Comparison of ENCODE assay signal across 8 mouse cellular contexts in genomic region chr6:51168775-51169695, GRCm38 (mm10).
A peak's percentile ranks its signal among the peaks of the same experiment; 100 is the strongest.
DNase-seq lines count a peak whose midpoint lies in the region; ATAC-seq and TF ChIP-seq lines count a peak whose summit lies in the region.

No protein-coding gene starts in this region.

- ATAC-seq in kidney, embryonic 15.5 days (replicated peaks; ENCODE audit: low FRiP score): peak; percentile 37; the same call in 1 of the 2 replicates
- ATAC-seq in megakaryocyte, adult 5-6 weeks (ENCODE audit: poor library complexity, severe bottlenecking): peak; percentile 22; the same call in 1 of the 2 replicates

- WGBS in kidney, embryonic 15.5 days: 10% methylated on average over 38 of the region's 38 CpGs

- no peaks in the 10 kb centered on the region for H3K9me3 ChIP-seq in kidney, embryonic 15.5 days (replicated peaks)

- no peaks in the 10 kb centered on the region for H3K27me3 ChIP-seq in C2C12 (ENCODE audit: control insufficient read depth, insufficient read depth, insufficient read length)
- no peaks in the 10 kb centered on the region for H3K27me3 ChIP-seq in kidney, embryonic 15.5 days
- peaks cover 2% of the 10 kb centered on the region for H3K27me3 ChIP-seq in testis, adult 2 months (ENCODE audit: control insufficient read depth, insufficient read depth, low read length)

- no peak for TF ChIP-seq POLR2A in testis, adult 2 months (IDR thresholded peaks at IDR 0.05; ENCODE audit: control insufficient read depth, low read depth, low read length)

- H3K4me1 ChIP-seq in kidney, embryonic 15.5 days: peaks cover 51% of the 10 kb centered on the region
- H3K4me1 ChIP-seq in testis, adult 2 months (ENCODE audit: control insufficient read depth, insufficient read depth, low read length): peaks cover 11% of the 10 kb centered on the region

- H3K79me3 ChIP-seq in C2C12 (ENCODE audit: low read depth): no peaks in the 10 kb centered on the region

- H3K27ac ChIP-seq in kidney, embryonic 15.5 days: peak overlapping the region; percentile 92
- H3K27ac ChIP-seq in testis, adult 2 months (ENCODE audit: control insufficient read depth, insufficient read depth, low read depth, low read length): no peak overlapping the region

- peak; percentile 57 for DNase-seq in ZHBTc4 (ENCODE audit: low read depth, low spot score)
- peak; percentile 38 to 59 for DNase-seq in gastrocnemius, postnatal 4 days (ENCODE audit: low spot score in 2 of 2)
- DNase-seq in frontal cortex, postnatal 14 days (ENCODE audit: low spot score in 2 of 2): no peak
- no peak for DNase-seq in cerebellum, adult 11-12 months

- H3K9ac ChIP-seq in kidney, embryonic 15.5 days: peak overlapping the region; percentile 57

- H3K79me2 ChIP-seq in C2C12 (ENCODE audit: control insufficient read depth, insufficient read depth): no peaks in the 10 kb centered on the region

- peak overlapping the region; percentile 12 for H3K4me3 ChIP-seq in C2C12 (ENCODE audit: insufficient read depth, poor library complexity, severe bottlenecking)
- peak overlapping the region; percentile 39 for H3K4me3 ChIP-seq in kidney, embryonic 15.5 days (replicated peaks)
- peak overlapping the region; percentile 7; the same call in 1 of the 2 replicates for H3K4me3 ChIP-seq in testis, adult 2 months (ENCODE audit: control insufficient read depth, low read depth, low read length)

- H3ac ChIP-seq in C2C12 (ENCODE audit: control insufficient read depth, insufficient read length, low read depth): peak overlapping the region; percentile 54

- no peaks in the 10 kb centered on the region for H3K36me3 ChIP-seq in C2C12 (ENCODE audit: control insufficient read depth, insufficient read depth)
- no peaks in the 10 kb centered on the region for H3K36me3 ChIP-seq in kidney, embryonic 15.5 days
- H3K36me3 ChIP-seq in testis, adult 2 months (ENCODE audit: control insufficient read depth, insufficient read depth, low read length): no peaks in the 10 kb centered on the region

- no peak for TF ChIP-seq CTCF in C2C12 (IDR thresholded peaks at IDR 0.05; ENCODE audit: control insufficient read depth, insufficient read depth, insufficient read length)
- no peak for TF ChIP-seq CTCF in testis, adult 2 months (IDR thresholded peaks at IDR 0.05; ENCODE audit: control insufficient read depth, insufficient read depth, insufficient replicate concordance, low read depth, low read length)

- H3K4me2 ChIP-seq in kidney, embryonic 15.5 days: peak overlapping the region; percentile 71

TF ChIP-seq in C2C12, 6 proteins besides CTCF, POLR2A, EP300 and RAD21:
- no peak for TF ChIP-seq CEBPB (IDR thresholded peaks at IDR 0.05; ENCODE audit: low read depth)
- no peak for TF ChIP-seq MYOD1 (IDR thresholded peaks at IDR 0.05; ENCODE audit: control insufficient read depth, insufficient read length, low read depth)
- no peak for TF ChIP-seq MAX (IDR thresholded peaks at IDR 0.05)
- TF ChIP-seq MYOG (IDR thresholded peaks at IDR 0.05; ENCODE audit: control insufficient read depth, extremely low read depth, insufficient read length): no peak
- no peak for TF ChIP-seq USF1 (IDR thresholded peaks at IDR 0.05; ENCODE audit: low read depth)
- TF ChIP-seq FOSL1 (IDR thresholded peaks at IDR 0.05; ENCODE audit: insufficient read depth, low read length, poor library complexity, severe bottlenecking): no peak

Comparison
In these comparisons a context has a peak if more than half of its experiments do, and no peak if none do; other contexts are left out.
1. DNase-seq: peak in ZHBTc4 (single experiment) and gastrocnemius, postnatal 4 days (2 of 2); none in frontal cortex, postnatal 14 days (0 of 2) and cerebellum, adult 11-12 months (single experiment).
2. Peak in every context shown above with its lines, with median percentiles within 50 percentile points of each other: H3K4me3 ChIP-seq.